Mouse (Mus musculus) heart, embryonic 14.5 days (tissue): Measurements from ENCODE around the gene Pld3. TPM values are rescaled to one million over a fixed set of nuclear protein-coding genes. Genes with fewer than 3 reads are reported as not detected.

ENCODE experiments used
- ATAC-seq: fragments of 200-750 bp; cut with Nextera tagmentation; 2 replicates; pipeline ENCODE4 v1.8.0; 2017; ENCODE audit warnings: low read depth, moderate TSS enrichment; ENCODE audit not compliant: insufficient number of reproducible peaks, insufficient read depth, low FRiP score
- H3K27ac ChIP-seq, 2 experiments: fragments of 200-500 bp in 1 of 2; fragments of 300-500 bp in 1 of 2; sonication (generic) in 1 of 2; replicated peaks in 1 of 2; 2 replicates each; pipeline ENCODE4 v1.5.1; 2012 to 2014; ENCODE audit warnings: low read depth in 2 of 2, low read length in 2 of 2, control low read depth in 1 of 2, mild to moderate bottlenecking in 1 of 2, mixed read lengths in 1 of 2; ENCODE audit not compliant: control insufficient read depth in 1 of 2, insufficient read depth in 1 of 2
- H3K27me3 ChIP-seq: fragments of 300-500 bp; sonication (generic); 2 replicates; pipeline ENCODE4 v1.6.1; 2014; ENCODE audit warnings: mild to moderate bottlenecking, low read length, control low read depth; ENCODE audit not compliant: control insufficient read depth, insufficient read depth
- H3K36me3 ChIP-seq: fragments of 300-500 bp; sonication (generic); 2 replicates; pipeline ENCODE4 v1.6.1; 2014; ENCODE audit warnings: mild to moderate bottlenecking, control low read depth, low read length, mixed read lengths; ENCODE audit not compliant: control insufficient read depth, insufficient read depth
- H3K4me1 ChIP-seq, 2 experiments: fragments of 200-500 bp in 1 of 2; fragments of 300-500 bp in 1 of 2; sonication (generic) in 1 of 2; 2 replicates each; pipeline ENCODE4 v1.6.1; 2012 to 2014; ENCODE audit warnings: low read length in 2 of 2, control low read depth in 1 of 2, mixed read lengths in 1 of 2; ENCODE audit not compliant: control insufficient read depth in 2 of 2, insufficient read depth in 2 of 2
- H3K4me2 ChIP-seq: fragments of 300-500 bp; sonication (generic); 2 replicates; pipeline ENCODE4 v1.6.1; 2014; ENCODE audit warnings: mild to moderate bottlenecking, low read length
- H3K4me3 ChIP-seq, 2 experiments: fragments of 200-500 bp in 1 of 2; fragments of 300-500 bp in 1 of 2; sonication (generic) in 1 of 2; 2 replicates each; pipeline ENCODE4 v1.5.1; 2012 to 2014; ENCODE audit warnings: low read length in 2 of 2, mild to moderate bottlenecking in 2 of 2, control low read depth in 1 of 2, low read depth in 1 of 2, moderate library complexity in 1 of 2; ENCODE audit not compliant: control insufficient read depth in 1 of 2, insufficient read depth in 1 of 2
- H3K9ac ChIP-seq: fragments of 300-500 bp; sonication (generic); 2 replicates; pipeline ENCODE4 v1.6.1; 2014; ENCODE audit warnings: mild to moderate bottlenecking, low read length
- H3K9me3 ChIP-seq: fragments of 300-500 bp; sonication (generic); 2 replicates; pipeline ENCODE4 v1.6.1; 2016; ENCODE audit warnings: low read length, control low read depth; ENCODE audit not compliant: control insufficient read depth
- WGBS: fragments of 180-500 bp; shearing (Covaris S2); extraction: QIAGEN DNeasy Blood & Tissue Kit; methylation state at CpG from one replicate; pipeline ENCODE4 v1.1.7; 2014; 5-methylcytosine and 5-hydroxymethylcytosine counted together
- polyA plus RNA-seq: library from polyadenylated mRNA; unstranded; fragments of >200 nt; fragmentation: Nextera tagmentation; extraction: Ambion mirVana; gene quantifications from 2 replicates; pipeline ENCODE4 v1.2.1, GENCODE M21; 2014

Gene Pld3
- polyA plus RNA-seq, 1 experiment from 2014 or later = 61.7 TPM

GRCm38 (mm10) chr7:27592217-27592929 is 39.4 kb upstream of the Pld3 start:
- peaks cover 12% of the 10 kb centered on the region; the same call in 1 of the 2 replicates for H3K36me3 ChIP-seq
- peak overlapping the region; percentile 97 to 98 for H3K27ac ChIP-seq
- no peaks in the 10 kb centered on the region for H3K9me3 ChIP-seq
- H3K27me3 ChIP-seq = no peaks in the 10 kb centered on the region
- peak overlapping the region; percentile 83 to 90 for H3K4me3 ChIP-seq
- WGBS = 2% methylated on average over 17 of the region's 17 CpGs
- peaks cover 22 to 44% of the 10 kb centered on the region in 2 experiments for H3K4me1 ChIP-seq
- H3K4me2 ChIP-seq = peak overlapping the region; percentile 77
- ATAC-seq = peak; percentile 25
- H3K9ac ChIP-seq = peak overlapping the region; percentile 94

- peak within 1 kb of the TSS; percentile 94 for H3K9ac ChIP-seq
- under 1% methylated on average over 59 of the region's 71 CpGs for WGBS
- peak; percentile 93 for ATAC-seq
- peaks cover 12% of the 10 kb centered on the region; the same call in 1 of the 2 replicates for H3K36me3 ChIP-seq
- H3K4me1 ChIP-seq = peaks cover 13 to 35% of the 10 kb centered on the region in 2 experiments
- peak within 1 kb of the TSS; percentile 97 to 98 for H3K27ac ChIP-seq
- H3K4me3 ChIP-seq = peak within 1 kb of the TSS; percentile 83 to 90
- no peaks in the 10 kb centered on the region for H3K27me3 ChIP-seq
- H3K9me3 ChIP-seq = no peaks in the 10 kb centered on the region
- peak within 1 kb of the TSS; percentile 77 for H3K4me2 ChIP-seq
Observed at GRCm38 (mm10) chr7:27591266-27592216, 38.5 kb upstream of the Pld3 start, which contains the start of gene Akt2. TSS of gene Akt2 (plus strand) at chr7:27591552.

- Histone ChIP-seq H3K4me3 (peak overlapping the region; percentile 27 to 83; a peak in 3 of 4 replicates), H3K4me2 (peak overlapping the region; percentile 70), H3K36me3 (peaks cover 12% of the 10 kb centered on the region; the same call in 1 of the 2 replicates), H3K4me1 (peaks cover 10 to 28% of the 10 kb centered on the region in 2 experiments), H3K27ac (peak overlapping the region; percentile 87 to 98), H3K9me3 (no peaks in the 10 kb centered on the region), H3K27me3 (no peaks in the 10 kb centered on the region), H3K9ac (peak overlapping the region; percentile 94)
- 63% methylated on average over 4 of the region's 4 CpGs for WGBS
- ATAC-seq = no peak
Observed at GRCm38 (mm10) chr7:27590566-27591213, 37.7 kb upstream of the Pld3 start.

GRCm38 (mm10) chr7:27590088-27590487 is 37.1 kb upstream of the Pld3 start:
- Histone ChIP-seq H3K9ac (no peak overlapping the region), H3K36me3 (peaks cover 12% of the 10 kb centered on the region), H3K4me3 (no peak overlapping the region), H3K4me1 (peaks cover 10 to 22% of the 10 kb centered on the region in 2 experiments), H3K4me2 (no peak overlapping the region), H3K9me3 (no peaks in the 10 kb centered on the region), H3K27me3 (no peaks in the 10 kb centered on the region), H3K27ac (no peak overlapping the region)
- 90% methylated on average over 4 of the region's 4 CpGs for WGBS
- no peak for ATAC-seq

- no peak overlapping the region for H3K27ac ChIP-seq
- H3K4me1 ChIP-seq = peaks cover 2% of the 10 kb centered on the region in 2 experiments
- no peak for ATAC-seq
- H3K4me2 ChIP-seq = no peak overlapping the region
- H3K27me3 ChIP-seq = no peaks in the 10 kb centered on the region
- H3K9me3 ChIP-seq = no peaks in the 10 kb centered on the region
- no peak overlapping the region for H3K4me3 ChIP-seq
- 84% methylated on average over 2 of the region's 2 CpGs for WGBS
- H3K9ac ChIP-seq = no peak overlapping the region
- peaks cover 17% of the 10 kb centered on the region for H3K36me3 ChIP-seq
Observed at GRCm38 (mm10) chr7:27587741-27588140, 34.7 kb upstream of the Pld3 start.

GRCm38 (mm10) chr7:27586861-27587260 is 33.8 kb upstream of the Pld3 start:
- H3K9me3 ChIP-seq = no peaks in the 10 kb centered on the region
- no peaks in the 10 kb centered on the region for H3K27me3 ChIP-seq
- WGBS = 85% methylated on average over 2 of the region's 2 CpGs
- no peak overlapping the region for H3K9ac ChIP-seq
- no peak overlapping the region for H3K27ac ChIP-seq
- no peak overlapping the region for H3K4me2 ChIP-seq
- no peaks in the 10 kb centered on the region for H3K4me1 ChIP-seq
- peaks cover 25% of the 10 kb centered on the region for H3K36me3 ChIP-seq
- ATAC-seq = no peak
- no peak overlapping the region for H3K4me3 ChIP-seq
